Mouse (Mus musculus) heart, embryonic 13.5 days (tissue): ENCODE data around the gene Kif1bp. TPM values are rescaled to one million over a fixed set of nuclear protein-coding genes. Genes with fewer than 3 reads are reported as not detected.

Source experiments
- ATAC-seq: fragments of 200-750 bp; cut with Nextera tagmentation; 2 replicates; pipeline ENCODE4 v1.8.0; 2017; ENCODE audit warnings: moderate TSS enrichment; ENCODE audit not compliant: insufficient number of reproducible peaks, low FRiP score, low TSS enrichment; ENCODE audit errors: extremely low read depth
- H3K27ac ChIP-seq: fragments of 300-500 bp; sonication (generic); replicated peaks from 2 replicates; pipeline ENCODE4 v1.5.1; 2015; ENCODE audit warnings: moderate library complexity, mild to moderate bottlenecking, inconsistent platforms
- H3K27me3 ChIP-seq: fragments of 300-500 bp; sonication (generic); replicated peaks from 2 replicates; pipeline ENCODE4 v1.6.1; 2015; ENCODE audit warnings: mild to moderate bottlenecking, inconsistent platforms
- H3K36me3 ChIP-seq: fragments of 300-500 bp; sonication (generic); 2 replicates; pipeline ENCODE4 v1.6.1; 2015; ENCODE audit warnings: mild to moderate bottlenecking, inconsistent platforms
- H3K4me1 ChIP-seq: fragments of 300-500 bp; sonication (generic); 2 replicates; pipeline ENCODE4 v1.6.1; 2015; ENCODE audit warnings: inconsistent platforms
- H3K4me2 ChIP-seq: fragments of 300-500 bp; sonication (generic); 2 replicates; pipeline ENCODE4 v1.6.1; 2015; ENCODE audit warnings: inconsistent platforms, mild to moderate bottlenecking, moderate library complexity
- H3K4me3 ChIP-seq: fragments of 300-500 bp; sonication (generic); 2 replicates; pipeline ENCODE4 v1.5.1; 2015; ENCODE audit warnings: moderate library complexity, mild to moderate bottlenecking, inconsistent platforms
- H3K9ac ChIP-seq: fragments of 300-500 bp; sonication (generic); 2 replicates; pipeline ENCODE4 v1.6.1; 2015; ENCODE audit warnings: inconsistent platforms, mild to moderate bottlenecking, moderate library complexity
- H3K9me3 ChIP-seq: fragments of 300-500 bp; sonication (generic); 2 replicates; pipeline ENCODE4 v1.6.1; 2016; ENCODE audit warnings: inconsistent platforms
- WGBS: fragments of 180-500 bp; shearing (Covaris S2); methylation state at CpG from one replicate; pipeline ENCODE4 v1.1.7; 2015; ENCODE audit warnings: mixed read lengths; 5-methylcytosine and 5-hydroxymethylcytosine counted together
- polyA plus RNA-seq: library from polyadenylated mRNA; unstranded; fragments of >200 nt; fragmentation: Nextera tagmentation; extraction: Ambion mirVana; gene quantifications from 2 replicates; pipeline ENCODE4 v1.2.1, GENCODE M21; 2015

Gene Kif1bp
- polyA plus RNA-seq, 1 experiment from 2014 or later: 26.0 TPM

- Histone ChIP-seq H3K27ac (no peak overlapping the region), H3K4me3 (no peak overlapping the region), H3K36me3 (no peaks in the 10 kb centered on the region), H3K9ac (no peak overlapping the region), H3K9me3 (no peaks in the 10 kb centered on the region), H3K27me3 (no peaks in the 10 kb centered on the region), H3K4me1 (peaks cover 3% of the 10 kb centered on the region; the same call in 1 of the 2 replicates), H3K4me2 (no peak overlapping the region)
- WGBS: 44% methylated on average over 3 of the region's 3 CpGs
- ATAC-seq: no peak
These were observed 37.5 kb downstream of the Kif1bp start for GRCm38 (mm10) chr10:62540800-62541199.

- Histone ChIP-seq H3K9me3 (no peaks in the 10 kb centered on the region), H3K4me2 (no peak overlapping the region), H3K4me1 (0 out of 2 replicates have a peak, but pooled peaks cover 5% of the 10 kb centered on the region), H3K4me3 (no peak overlapping the region), H3K27ac (no peak overlapping the region), H3K27me3 (no peaks in the 10 kb centered on the region), H3K36me3 (no peaks in the 10 kb centered on the region), H3K9ac (no peak overlapping the region)
- ATAC-seq: no peak
- WGBS: 76% methylated on average over 7 of the region's 7 CpGs
These were observed 43.7 kb downstream of the Kif1bp start for GRCm38 (mm10) chr10:62534509-62534908.

- ATAC-seq: no peak
- WGBS: 48% methylated on average over 2 of the region's 2 CpGs
These were observed 45.4 kb downstream of the Kif1bp start for GRCm38 (mm10) chr10:62532832-62533231.

GRCm38 (mm10) chr10:62530183-62530582 lies 48.1 kb downstream of the Kif1bp start:
- H3K27me3 ChIP-seq: no peaks in the 10 kb centered on the region
- H3K9me3 ChIP-seq: no peaks in the 10 kb centered on the region
- no peak overlapping the region for H3K9ac ChIP-seq
- no peaks in the 10 kb centered on the region for H3K36me3 ChIP-seq
- 0 out of 2 replicates have a peak, but pooled peaks cover 5% of the 10 kb centered on the region for H3K4me1 ChIP-seq
- WGBS: 59% methylated on average over 9 of the region's 9 CpGs
- ATAC-seq: no peak
- no peak overlapping the region for H3K4me3 ChIP-seq
- H3K27ac ChIP-seq: no peak overlapping the region
- no peak overlapping the region for H3K4me2 ChIP-seq

More at GRCm38 (mm10) chr10:62532832-62533231, 45.4 kb downstream of the Kif1bp start:
- Histone ChIP-seq H3K27ac (no peak overlapping the region), H3K4me3 (no peak overlapping the region), H3K4me2 (no peak overlapping the region), H3K27me3 (no peaks in the 10 kb centered on the region), H3K9ac (no peak overlapping the region), H3K36me3 (no peaks in the 10 kb centered on the region), H3K9me3 (no peaks in the 10 kb centered on the region), H3K4me1 (0 out of 2 replicates have a peak, but pooled peaks cover 5% of the 10 kb centered on the region)

GRCm38 (mm10) chr10:62527351-62527750 lies 50.9 kb downstream of the Kif1bp start, which contains the start of gene Srgn:
Gene Srgn, minus strand, starts transcription at chr10:62527451.
- Histone ChIP-seq H3K9me3 (no peaks in the 10 kb centered on the region), H3K4me3 (no peak within 1 kb of the TSS), H3K27me3 (no peaks in the 10 kb centered on the region), H3K27ac (no peak within 1 kb of the TSS), H3K4me1 (0 out of 2 replicates have a peak, but pooled peaks cover 5% of the 10 kb centered on the region), H3K36me3 (no peaks in the 10 kb centered on the region), H3K9ac (no peak within 1 kb of the TSS), H3K4me2 (no peak within 1 kb of the TSS)
- ATAC-seq: no peak
- 82% methylated on average over 14 of the region's 14 CpGs for WGBS

- 69% methylated on average over 7 of the region's 7 CpGs for WGBS
- Histone ChIP-seq H3K9ac (no peak overlapping the region), H3K27ac (no peak overlapping the region), H3K27me3 (no peaks in the 10 kb centered on the region), H3K4me2 (no peak overlapping the region), H3K9me3 (no peaks in the 10 kb centered on the region), H3K4me1 (no peaks in the 10 kb centered on the region), H3K36me3 (no peaks in the 10 kb centered on the region), H3K4me3 (no peak overlapping the region)
- ATAC-seq: no peak
These were observed 55.8 kb downstream of the Kif1bp start for GRCm38 (mm10) chr10:62522346-62522950.

- no peaks in the 10 kb centered on the region for H3K27me3 ChIP-seq
- no peaks in the 10 kb centered on the region for H3K9me3 ChIP-seq
- no peaks in the 10 kb centered on the region for H3K36me3 ChIP-seq
- 16% methylated on average over 4 of the region's 4 CpGs for WGBS
- H3K9ac ChIP-seq: no peak overlapping the region
- H3K4me1 ChIP-seq: no peaks in the 10 kb centered on the region
- H3K4me3 ChIP-seq: no peak overlapping the region
- no peak for ATAC-seq
- H3K27ac ChIP-seq: no peak overlapping the region
- no peak overlapping the region for H3K4me2 ChIP-seq
These were observed 56.5 kb downstream of the Kif1bp start for GRCm38 (mm10) chr10:62521763-62522162.

GRCm38 (mm10) chr10:62520911-62521310 lies 57.3 kb downstream of the Kif1bp start:
- Histone ChIP-seq H3K9ac (no peak overlapping the region), H3K9me3 (no peaks in the 10 kb centered on the region), H3K4me2 (no peak overlapping the region), H3K4me1 (no peaks in the 10 kb centered on the region), H3K36me3 (no peaks in the 10 kb centered on the region), H3K27ac (no peak overlapping the region), H3K4me3 (no peak overlapping the region), H3K27me3 (no peaks in the 10 kb centered on the region)
- 55% methylated on average over 2 of the region's 2 CpGs for WGBS
- no peak for ATAC-seq

GRCm38 (mm10) chr10:62517511-62517910 lies 60.7 kb downstream of the Kif1bp start:
- Histone ChIP-seq H3K9me3 (no peaks in the 10 kb centered on the region), H3K9ac (no peak overlapping the region), H3K4me1 (no peaks in the 10 kb centered on the region), H3K36me3 (no peaks in the 10 kb centered on the region), H3K4me3 (no peak overlapping the region), H3K27ac (no peak overlapping the region), H3K27me3 (no peaks in the 10 kb centered on the region), H3K4me2 (no peak overlapping the region)
- WGBS: 73% methylated on average over 6 of the region's 6 CpGs
- ATAC-seq: no peak

- no peak for ATAC-seq
- Histone ChIP-seq H3K4me2 (no peak overlapping the region), H3K36me3 (no peaks in the 10 kb centered on the region), H3K9me3 (no peaks in the 10 kb centered on the region), H3K27me3 (peaks cover 12% of the 10 kb centered on the region), H3K9ac (no peak overlapping the region), H3K4me3 (no peak overlapping the region), H3K4me1 (peaks cover 8% of the 10 kb centered on the region), H3K27ac (no peak overlapping the region)
- 87% methylated on average over 4 of the region's 4 CpGs for WGBS
These were observed 65.4 kb downstream of the Kif1bp start for GRCm38 (mm10) chr10:62512855-62513254.

GRCm38 (mm10) chr10:62511528-62511927 lies 66.7 kb downstream of the Kif1bp start:
- peaks cover 8% of the 10 kb centered on the region for H3K4me1 ChIP-seq
- H3K27me3 ChIP-seq: peaks cover 23% of the 10 kb centered on the region
- H3K9me3 ChIP-seq: no peaks in the 10 kb centered on the region
- 75% methylated on average over 6 of the region's 6 CpGs for WGBS
- H3K9ac ChIP-seq: no peak overlapping the region
- H3K27ac ChIP-seq: no peak overlapping the region
- H3K36me3 ChIP-seq: no peaks in the 10 kb centered on the region
- no peak for ATAC-seq
- no peak overlapping the region for H3K4me2 ChIP-seq
- H3K4me3 ChIP-seq: no peak overlapping the region

GRCm38 (mm10) chr10:62509032-62509656 lies 69.1 kb downstream of the Kif1bp start:
- Histone ChIP-seq H3K4me1 (peaks cover 12% of the 10 kb centered on the region), H3K27me3 (peaks cover 30% of the 10 kb centered on the region), H3K4me3 (no peak overlapping the region; the same call in 1 of the 2 replicates), H3K27ac (no peak overlapping the region), H3K4me2 (peak overlapping the region; percentile 75; the same call in 1 of the 2 replicates), H3K36me3 (no peaks in the 10 kb centered on the region), H3K9ac (no peak overlapping the region), H3K9me3 (no peaks in the 10 kb centered on the region)
- 51% methylated on average over 11 of the region's 11 CpGs for WGBS
- no peak for ATAC-seq
